Mouse (Mus musculus) hindbrain, embryonic 14.5 days (tissue): Measurements from ENCODE around the gene Ccdc177. TPM values are rescaled to one million over a fixed set of nuclear protein-coding genes. Genes with fewer than 3 reads are reported as not detected.
A peak's percentile ranks its signal among the peaks of the same experiment; 100 is the strongest.

ENCODE experiments used
- ATAC-seq: fragments of 200-750 bp; cut with Nextera tagmentation; 2 replicates; pipeline ENCODE4 v1.8.0; 2017; ENCODE audit warnings: moderate number of reproducible peaks, mild to moderate bottlenecking, moderate TSS enrichment, moderate library complexity; ENCODE audit not compliant: low FRiP score
- DNase-seq: peaks from one replicate; pipeline ENCODE4 v3.0.0-alpha.2; 2015; ENCODE audit warnings: low spot score
- H3K27ac ChIP-seq: fragments of 300-500 bp; sonication (generic); 2 replicates; pipeline ENCODE4 v1.5.1; 2014; ENCODE audit warnings: mild to moderate bottlenecking, moderate library complexity
- H3K27me3 ChIP-seq: fragments of 300-500 bp; sonication (generic); 2 replicates; pipeline ENCODE4 v1.6.1; 2014; ENCODE audit warnings: mild to moderate bottlenecking, low read length, mixed read lengths; ENCODE audit not compliant: control insufficient read depth, insufficient read depth
- H3K36me3 ChIP-seq: fragments of 300-500 bp; sonication (generic); replicated peaks from 2 replicates; pipeline ENCODE4 v1.6.1; 2014; ENCODE audit not compliant: control insufficient read depth, insufficient read depth
- H3K4me1 ChIP-seq: fragments of 300-500 bp; sonication (generic); replicated peaks from 2 replicates; pipeline ENCODE4 v1.6.1; 2014; ENCODE audit warnings: antibody characterized with exemption, low read length, mixed read lengths; ENCODE audit not compliant: control insufficient read depth, insufficient read depth
- H3K4me2 ChIP-seq: fragments of 300-500 bp; sonication (generic); replicated peaks from 2 replicates; pipeline ENCODE4 v1.6.1; 2014; ENCODE audit warnings: mild to moderate bottlenecking, moderate library complexity
- H3K4me3 ChIP-seq: fragments of 300-500 bp; sonication (generic); replicated peaks from 2 replicates; pipeline ENCODE4 v1.5.1; 2014; ENCODE audit warnings: mild to moderate bottlenecking, low read length
- H3K9ac ChIP-seq: fragments of 300-500 bp; sonication (generic); 2 replicates; pipeline ENCODE4 v1.6.1; 2014
- H3K9me3 ChIP-seq: fragments of 300-500 bp; sonication (generic); 2 replicates; pipeline ENCODE4 v1.6.1; 2016; ENCODE audit warnings: low read length; ENCODE audit not compliant: control insufficient read depth
- WGBS: fragments of 180-500 bp; shearing (Covaris S2); extraction: QIAGEN DNeasy Blood & Tissue Kit; methylation state at CpG from one replicate; pipeline ENCODE4 v1.1.7; 2014; 5-methylcytosine and 5-hydroxymethylcytosine counted together
- polyA plus RNA-seq: library from polyadenylated mRNA; unstranded; fragments of >200 nt; fragmentation: Nextera tagmentation; extraction: Ambion mirVana; gene quantifications from 2 replicates; pipeline ENCODE4 v1.2.1, GENCODE M21; 2014

Ccdc177 gene
- polyA plus RNA-seq, 1 experiment from 2014 or later, result 4.6 TPM

- H3K27me3 ChIP-seq, result 0 out of 2 replicates have a peak, but pooled peaks cover 4% of the 10 kb centered on the region
- peak overlapping the region; percentile 56 for H3K4me3 ChIP-seq
- peak overlapping the region; percentile 72 for H3K4me2 ChIP-seq
- WGBS, result 26% methylated on average over 111 of the region's 122 CpGs
- DNase-seq (peak; percentile 66), ATAC-seq (peak; percentile 10; the same call in 1 of the 2 replicates)
- peaks cover 26% of the 10 kb centered on the region for H3K9me3 ChIP-seq
- H3K9ac ChIP-seq, result peak overlapping the region; percentile 92
- H3K27ac ChIP-seq, result peak overlapping the region; percentile 68
- peaks cover 56% of the 10 kb centered on the region for H3K36me3 ChIP-seq
- peaks cover 27% of the 10 kb centered on the region for H3K4me1 ChIP-seq
Measured at GRCm38 (mm10) chr12:80757751-80758558, 2.5 kb downstream of the Ccdc177 start.

- peaks cover 33% of the 10 kb centered on the region for H3K36me3 ChIP-seq
- no peaks in the 10 kb centered on the region for H3K4me1 ChIP-seq
- no peak overlapping the region for H3K27ac ChIP-seq
- H3K27me3 ChIP-seq, result no peaks in the 10 kb centered on the region
- no peak overlapping the region for H3K4me2 ChIP-seq
- ATAC-seq (no peak), DNase-seq (no peak)
- WGBS, result 92% methylated on average over 6 of the region's 6 CpGs
- H3K9me3 ChIP-seq, result peaks cover 7% of the 10 kb centered on the region; the same call in 1 of the 2 replicates
- no peak overlapping the region for H3K4me3 ChIP-seq
- H3K9ac ChIP-seq, result no peak overlapping the region
Measured at GRCm38 (mm10) chr12:80751556-80751955, 8.9 kb downstream of the Ccdc177 start.

GRCm38 (mm10) chr12:80746031-80746813 lies 14.3 kb downstream of the Ccdc177 start:
- H3K36me3 ChIP-seq, result no peaks in the 10 kb centered on the region
- no peak overlapping the region for H3K4me3 ChIP-seq
- no peaks in the 10 kb centered on the region for H3K27me3 ChIP-seq
- H3K4me1 ChIP-seq, result peaks cover 11% of the 10 kb centered on the region
- no peaks in the 10 kb centered on the region for H3K9me3 ChIP-seq
- WGBS, result 44% methylated on average over 8 of the region's 8 CpGs
- peak; percentile 73 for DNase-seq
- peak; percentile 77; the same call in 1 of the 2 replicates for ATAC-seq
- H3K27ac ChIP-seq, result peak overlapping the region; percentile 65
- H3K9ac ChIP-seq, result peak overlapping the region; percentile 9; the same call in 1 of the 2 replicates
- H3K4me2 ChIP-seq, result no peak overlapping the region; the same call in 1 of the 2 replicates

- H3K4me3 ChIP-seq, result no peak overlapping the region
- no peaks in the 10 kb centered on the region for H3K27me3 ChIP-seq
- DNase-seq (no peak), ATAC-seq (no peak)
- H3K27ac ChIP-seq, result no peak overlapping the region
- no peak overlapping the region for H3K9ac ChIP-seq
- H3K4me2 ChIP-seq, result no peak overlapping the region
- 79% methylated on average over 1 of the region's 1 CpGs for WGBS
- no peaks in the 10 kb centered on the region for H3K9me3 ChIP-seq
- peaks cover 11% of the 10 kb centered on the region for H3K4me1 ChIP-seq
- no peaks in the 10 kb centered on the region for H3K36me3 ChIP-seq
Measured at GRCm38 (mm10) chr12:80744614-80745013, 15.9 kb downstream of the Ccdc177 start.

GRCm38 (mm10) chr12:80739482-80739881 lies 21.0 kb downstream of the Ccdc177 start:
- Histone ChIP-seq H3K36me3 (no peaks in the 10 kb centered on the region), H3K4me1 (peaks cover 20% of the 10 kb centered on the region), H3K27me3 (no peaks in the 10 kb centered on the region), H3K27ac (no peak overlapping the region), H3K9me3 (no peaks in the 10 kb centered on the region), H3K9ac (no peak overlapping the region), H3K4me2 (no peak overlapping the region), H3K4me3 (no peak overlapping the region)
- no peak for DNase-seq
- 35% methylated on average over 9 of the region's 9 CpGs for WGBS
- ATAC-seq, result no peak

- no peaks in the 10 kb centered on the region for H3K27me3 ChIP-seq
- no peak for DNase-seq
- H3K9me3 ChIP-seq, result no peaks in the 10 kb centered on the region
- H3K4me2 ChIP-seq, result peak overlapping the region; percentile 31
- peak overlapping the region; percentile 93 for H3K27ac ChIP-seq
- H3K9ac ChIP-seq, result peak overlapping the region; percentile 44; the same call in 1 of the 2 replicates
- H3K4me3 ChIP-seq, result no peak overlapping the region
- H3K36me3 ChIP-seq, result no peaks in the 10 kb centered on the region
- 56% methylated on average over 5 of the region's 5 CpGs for WGBS
- peaks cover 20% of the 10 kb centered on the region for H3K4me1 ChIP-seq
- no peak for ATAC-seq
Measured at GRCm38 (mm10) chr12:80737283-80737600, 23.2 kb downstream of the Ccdc177 start.

GRCm38 (mm10) chr12:80736464-80737282 lies 23.8 kb downstream of the Ccdc177 start:
- Histone ChIP-seq H3K9ac (peak overlapping the region; percentile 44), H3K4me2 (peak overlapping the region; percentile 31), H3K9me3 (no peaks in the 10 kb centered on the region), H3K27ac (peak overlapping the region; percentile 93), H3K4me3 (no peak overlapping the region), H3K27me3 (no peaks in the 10 kb centered on the region), H3K4me1 (peaks cover 20% of the 10 kb centered on the region), H3K36me3 (no peaks in the 10 kb centered on the region)
- DNase-seq (peak; percentile 82), ATAC-seq (peak; percentile 82)
- 10% methylated on average over 13 of the region's 13 CpGs for WGBS

- 56% methylated on average over 13 of the region's 13 CpGs for WGBS
- no peak for DNase-seq
- H3K36me3 ChIP-seq, result no peaks in the 10 kb centered on the region
Measured at GRCm38 (mm10) chr12:80734526-80735470, 25.7 kb downstream of the Ccdc177 start.

More at GRCm38 (mm10) chr12:80734526-80735470, 25.7 kb downstream of the Ccdc177 start:
- no peak overlapping the region for H3K4me2 ChIP-seq
- no peak overlapping the region for H3K27ac ChIP-seq
- H3K27me3 ChIP-seq, result no peaks in the 10 kb centered on the region
- no peak overlapping the region for H3K4me3 ChIP-seq
- no peak overlapping the region for H3K9ac ChIP-seq
- H3K4me1 ChIP-seq, result peaks cover 20% of the 10 kb centered on the region
- no peak for ATAC-seq
- no peaks in the 10 kb centered on the region for H3K9me3 ChIP-seq
